Mouse (Mus musculus) megakaryocyte, embryonic 14.5 days (primary cell): ENCODE data around the gene Foxc2. TPM values are rescaled to one million over a fixed set of nuclear protein-coding genes. Genes with fewer than 3 reads are reported as not detected.

Experiments used
- H3K27me3 ChIP-seq: replicated peaks from 2 replicates; pipeline ENCODE3; 2012; ENCODE audit warnings: inconsistent platforms
- H3K36me3 ChIP-seq: replicated peaks from 2 replicates; pipeline ENCODE3; 2012; ENCODE audit warnings: low read length, inconsistent platforms, mixed read lengths
- H3K4me1 ChIP-seq: 2 replicates; pipeline ENCODE4 v1.6.1; 2012; ENCODE audit warnings: inconsistent platforms
- H3K4me3 ChIP-seq: replicated peaks from 2 replicates; pipeline ENCODE3; 2012; ENCODE audit warnings: moderate library complexity, mild to moderate bottlenecking, inconsistent platforms
- H3K9me3 ChIP-seq: 2 replicates; pipeline ENCODE4 v1.6.1; 2012; ENCODE audit warnings: inconsistent platforms
- FLI1 ChIP-seq: IDR thresholded peaks from 2 replicates; pipeline ENCODE4 v1.6.1; 2012; ENCODE audit warnings: low read length, inconsistent platforms, mixed read lengths
- GATA1 ChIP-seq: IDR thresholded peaks from 3 replicates; pipeline ENCODE4 v1.6.1; 2012; ENCODE audit warnings: mixed read lengths, low read length, inconsistent platforms, borderline replicate concordance
- polyA plus RNA-seq: library from polyadenylated mRNA; stranded (reverse); fragments of >175 nt; gene quantifications from 2 replicates; pipeline ENCODE4 v1.2.3, GENCODE M21; 2012; ENCODE audit warnings: low replicate concordance; ENCODE audit not compliant: insufficient read depth

Gene Foxc2
- polyA plus RNA-seq, 1 experiment: 0.06 TPM

DNA sequence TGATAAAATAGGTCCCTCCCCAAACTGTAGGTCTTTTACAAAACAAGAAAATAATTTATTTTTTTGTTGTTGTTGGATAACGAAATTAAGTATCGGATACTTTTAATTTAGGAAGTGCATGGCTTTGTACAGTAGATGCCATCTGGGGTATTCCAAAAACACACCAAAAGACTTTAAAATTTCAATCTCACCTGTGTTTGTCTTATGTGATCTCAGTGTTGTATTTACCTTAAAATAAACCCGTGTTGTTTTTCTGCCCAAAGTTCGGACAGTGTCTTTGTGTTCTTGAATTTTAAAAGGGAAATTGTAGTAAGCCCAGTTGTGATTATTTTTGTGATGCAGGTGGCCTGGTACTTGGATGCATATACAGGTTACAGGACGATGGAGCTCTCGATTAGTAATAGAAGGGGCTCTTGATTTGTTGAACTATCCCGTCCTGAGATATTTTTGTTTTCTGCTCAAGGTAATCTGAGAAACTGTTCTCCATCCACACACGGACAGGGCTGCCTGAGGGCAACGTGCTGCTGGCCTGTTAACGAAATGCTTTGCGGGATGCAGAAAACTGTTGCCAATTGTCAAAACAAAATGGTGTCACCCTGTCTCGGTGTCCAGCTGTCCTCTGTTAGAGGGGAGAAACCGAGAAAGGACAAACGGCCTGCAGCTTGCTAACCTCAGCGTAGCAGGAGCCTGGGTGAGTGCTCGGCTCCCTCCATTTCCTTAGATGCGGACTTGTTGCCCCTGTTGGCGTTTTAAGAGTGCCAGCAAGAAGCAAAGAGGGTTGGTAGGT, 2.9 kb downstream of the Foxc2 start:
- TF ChIP-seq FLI1: no peak
- TF ChIP-seq GATA1: no peak
- no peaks in the 10 kb centered on the region for H3K36me3 ChIP-seq
- peaks cover 13% of the 10 kb centered on the region for H3K9me3 ChIP-seq
- H3K4me1 ChIP-seq: peaks cover 30% of the 10 kb centered on the region
- H3K4me3 ChIP-seq: no peak overlapping the region
- peaks cover 98% of the 10 kb centered on the region for H3K27me3 ChIP-seq

- Histone ChIP-seq H3K4me3 (no peak overlapping the region), H3K9me3 (peaks cover 13% of the 10 kb centered on the region), H3K36me3 (no peaks in the 10 kb centered on the region), H3K27me3 (peaks cover 97% of the 10 kb centered on the region), H3K4me1 (peaks cover 34% of the 10 kb centered on the region)
- TF ChIP-seq GATA1 (no peak), FLI1 (no peak)
These were observed 3.9 kb downstream of the Foxc2 start for GRCm38 (mm10) chr8:121119635-121120455.

- peak overlapping the region; percentile 26 for H3K4me3 ChIP-seq
- peaks cover 98% of the 10 kb centered on the region for H3K27me3 ChIP-seq
- H3K9me3 ChIP-seq: peaks cover 13% of the 10 kb centered on the region
- no peak for TF ChIP-seq GATA1
- TF ChIP-seq FLI1: no peak
- no peaks in the 10 kb centered on the region for H3K36me3 ChIP-seq
- peaks cover 37% of the 10 kb centered on the region for H3K4me1 ChIP-seq
These were observed 4.8 kb downstream of the Foxc2 start for GRCm38 (mm10) chr8:121120456-121121419.

DNA sequence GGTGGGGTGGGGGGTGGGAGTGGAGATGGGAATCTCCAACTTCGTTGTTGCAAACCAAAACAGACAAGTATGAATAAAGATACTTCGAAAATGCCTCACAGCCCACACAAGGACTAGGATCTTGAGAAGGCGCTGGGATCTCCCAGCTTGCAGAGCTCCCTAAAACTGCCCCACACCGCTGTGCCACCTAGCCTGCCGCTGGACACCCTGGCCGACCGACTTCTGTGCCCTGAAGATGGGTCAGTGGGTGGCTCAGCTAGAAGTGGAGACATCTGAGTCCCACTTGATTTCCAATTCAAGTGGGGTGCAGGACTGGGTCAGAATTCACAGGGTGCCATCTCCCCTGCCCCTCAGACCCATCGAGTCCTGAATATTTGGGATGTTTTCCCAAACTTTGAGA, 5.7 kb downstream of the Foxc2 start:
- peaks cover 32% of the 10 kb centered on the region for H3K4me1 ChIP-seq
- TF ChIP-seq FLI1 (no peak), GATA1 (no peak)
- H3K36me3 ChIP-seq: no peaks in the 10 kb centered on the region
- H3K9me3 ChIP-seq: peaks cover 8% of the 10 kb centered on the region
- peaks cover 99% of the 10 kb centered on the region for H3K27me3 ChIP-seq
- H3K4me3 ChIP-seq: no peak overlapping the region

DNA sequence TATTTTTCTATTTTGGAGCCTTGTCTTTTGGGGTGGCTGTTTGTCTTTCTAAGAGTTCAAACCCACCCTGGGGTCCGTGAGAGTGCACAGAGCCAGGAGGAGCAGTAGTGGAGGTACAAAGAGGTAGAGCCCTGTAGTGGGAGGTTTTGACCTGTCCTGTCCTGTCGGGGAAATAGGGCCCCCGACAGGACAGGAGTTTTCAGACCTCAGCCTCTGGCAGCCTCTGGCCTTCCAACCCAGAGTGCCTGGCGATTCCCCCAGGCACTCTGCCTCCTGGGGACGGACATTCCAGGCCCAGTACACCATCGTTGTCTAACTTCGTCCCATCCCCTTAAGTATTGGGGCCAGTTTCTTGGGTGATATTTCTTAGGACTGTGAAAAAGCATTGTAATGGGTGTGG, 6.4 kb downstream of the Foxc2 start:
- TF ChIP-seq GATA1 (no peak), FLI1 (no peak)
- peaks cover 99% of the 10 kb centered on the region for H3K27me3 ChIP-seq
- no peaks in the 10 kb centered on the region for H3K36me3 ChIP-seq

DNA sequence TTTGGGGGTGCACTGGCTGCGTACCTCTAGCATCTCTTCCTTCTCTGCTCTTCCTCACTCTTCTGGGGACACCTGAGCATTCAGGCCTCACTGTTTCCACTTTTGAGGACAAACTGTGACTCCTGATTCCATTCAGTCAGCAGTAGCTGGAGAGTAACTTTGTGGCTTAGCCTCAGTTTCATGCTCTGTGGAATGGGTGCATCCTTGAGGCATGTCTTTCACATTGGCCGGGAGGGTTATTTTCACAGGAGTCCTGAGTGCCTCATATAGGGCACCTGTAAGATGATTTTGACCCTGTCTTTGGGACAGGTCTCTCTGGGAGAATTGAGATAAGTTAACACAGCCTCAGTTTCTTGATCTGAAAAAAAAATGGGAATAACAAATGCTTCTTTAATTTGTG, 7.1 kb downstream of the Foxc2 start:
- no peak overlapping the region for H3K4me3 ChIP-seq
- no peaks in the 10 kb centered on the region for H3K9me3 ChIP-seq
- peaks cover 22% of the 10 kb centered on the region for H3K4me1 ChIP-seq
- peaks cover 99% of the 10 kb centered on the region for H3K27me3 ChIP-seq
- no peaks in the 10 kb centered on the region for H3K36me3 ChIP-seq
- TF ChIP-seq FLI1: no peak

More for the DNA sequence above, 6.4 kb downstream of the Foxc2 start:
- Histone ChIP-seq H3K4me1 (peaks cover 25% of the 10 kb centered on the region), H3K9me3 (peaks cover 1% of the 10 kb centered on the region), H3K4me3 (no peak overlapping the region)

GRCm38 (mm10) chr8:121124547-121125239, 8.7 kb downstream of the Foxc2 start:
- Histone ChIP-seq H3K4me1 (peaks cover 36% of the 10 kb centered on the region), H3K4me3 (no peak overlapping the region), H3K9me3 (no peaks in the 10 kb centered on the region), H3K27me3 (peaks cover 99% of the 10 kb centered on the region), H3K36me3 (no peaks in the 10 kb centered on the region)
- TF ChIP-seq GATA1 (no peak), FLI1 (no peak)

- Histone ChIP-seq H3K27me3 (peaks cover 99% of the 10 kb centered on the region), H3K36me3 (no peaks in the 10 kb centered on the region), H3K4me3 (peak overlapping the region; percentile 67), H3K4me1 (peaks cover 36% of the 10 kb centered on the region), H3K9me3 (no peaks in the 10 kb centered on the region)
- TF ChIP-seq FLI1 (no peak), GATA1 (no peak)
These were observed 9.4 kb downstream of the Foxc2 start for GRCm38 (mm10) chr8:121125311-121125876.

GRCm38 (mm10) chr8:121126191-121126590, 10.2 kb downstream of the Foxc2 start:
- no peak overlapping the region for H3K4me3 ChIP-seq
- H3K27me3 ChIP-seq: peaks cover 99% of the 10 kb centered on the region

More at GRCm38 (mm10) chr8:121126191-121126590, 10.2 kb downstream of the Foxc2 start:
- Histone ChIP-seq H3K4me1 (peaks cover 31% of the 10 kb centered on the region), H3K36me3 (no peaks in the 10 kb centered on the region), H3K9me3 (no peaks in the 10 kb centered on the region)
- TF ChIP-seq FLI1 (no peak), GATA1 (no peak)
